Mouse (Mus musculus): ENCODE results near the gene Tecta.

The Tecta gene

DNA sequence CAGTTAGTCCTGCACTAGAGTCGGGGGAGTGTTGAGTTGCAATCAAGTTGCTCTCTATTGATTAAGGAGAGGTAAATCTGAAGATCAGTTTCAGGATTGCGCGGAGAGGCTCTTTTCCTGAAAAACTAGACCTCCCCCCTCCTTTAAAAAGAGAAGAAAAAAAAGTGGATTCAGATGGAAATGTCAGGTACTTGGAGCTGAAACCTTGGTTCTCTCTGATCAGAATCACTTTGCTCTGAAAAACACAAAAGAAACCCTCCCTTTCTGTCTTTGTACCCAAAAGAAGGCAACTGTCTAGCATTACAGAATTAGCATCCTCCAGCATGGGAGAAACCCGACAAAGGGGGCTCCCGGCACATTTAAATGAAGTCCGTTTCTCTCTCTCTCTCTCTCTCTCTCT lies at the start of gene Tecta:
Gene Tecta, minus strand, starts transcription at position 101 of the 400 bp plus-strand sequence.
- DNase-seq, result no peak

DNA sequence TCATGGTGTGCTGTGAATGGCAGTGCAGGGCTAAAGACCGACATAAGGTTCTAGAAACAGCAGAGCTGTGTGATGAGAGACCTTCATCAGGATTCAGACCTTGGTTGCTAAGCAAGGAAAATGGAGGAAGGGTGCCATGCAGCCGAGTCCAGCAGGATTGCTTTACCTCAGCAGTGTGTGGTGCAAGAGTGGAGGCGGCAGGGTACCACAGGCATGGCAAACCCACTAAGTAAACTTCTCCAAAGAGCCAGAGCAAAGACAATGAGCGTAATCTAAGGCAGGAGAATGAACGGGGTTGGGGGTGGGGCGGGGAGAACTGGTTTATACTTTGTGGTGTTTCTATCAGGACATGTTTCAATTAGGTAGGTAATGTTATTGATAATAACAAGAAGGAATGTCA lies 49.3 kb upstream of the Tecta start:
- DNase-seq, result no peak

GRCm38 (mm10) chr9:42442100-42442499 lies 42.4 kb upstream of the Tecta start:
- DNase-seq, result no peak

- DNase-seq, result no peak
These were observed 41.5 kb upstream of the Tecta start for GRCm38 (mm10) chr9:42441234-42441633.

GRCm38 (mm10) chr9:42439446-42439845 lies 39.7 kb upstream of the Tecta start:
- DNase-seq, result no peak

- DNase-seq, result no peak
These were observed 32.4 kb upstream of the Tecta start for GRCm38 (mm10) chr9:42432155-42432554.

GRCm38 (mm10) chr9:42431606-42432005 lies 31.9 kb upstream of the Tecta start:
- no peak for DNase-seq

DNA sequence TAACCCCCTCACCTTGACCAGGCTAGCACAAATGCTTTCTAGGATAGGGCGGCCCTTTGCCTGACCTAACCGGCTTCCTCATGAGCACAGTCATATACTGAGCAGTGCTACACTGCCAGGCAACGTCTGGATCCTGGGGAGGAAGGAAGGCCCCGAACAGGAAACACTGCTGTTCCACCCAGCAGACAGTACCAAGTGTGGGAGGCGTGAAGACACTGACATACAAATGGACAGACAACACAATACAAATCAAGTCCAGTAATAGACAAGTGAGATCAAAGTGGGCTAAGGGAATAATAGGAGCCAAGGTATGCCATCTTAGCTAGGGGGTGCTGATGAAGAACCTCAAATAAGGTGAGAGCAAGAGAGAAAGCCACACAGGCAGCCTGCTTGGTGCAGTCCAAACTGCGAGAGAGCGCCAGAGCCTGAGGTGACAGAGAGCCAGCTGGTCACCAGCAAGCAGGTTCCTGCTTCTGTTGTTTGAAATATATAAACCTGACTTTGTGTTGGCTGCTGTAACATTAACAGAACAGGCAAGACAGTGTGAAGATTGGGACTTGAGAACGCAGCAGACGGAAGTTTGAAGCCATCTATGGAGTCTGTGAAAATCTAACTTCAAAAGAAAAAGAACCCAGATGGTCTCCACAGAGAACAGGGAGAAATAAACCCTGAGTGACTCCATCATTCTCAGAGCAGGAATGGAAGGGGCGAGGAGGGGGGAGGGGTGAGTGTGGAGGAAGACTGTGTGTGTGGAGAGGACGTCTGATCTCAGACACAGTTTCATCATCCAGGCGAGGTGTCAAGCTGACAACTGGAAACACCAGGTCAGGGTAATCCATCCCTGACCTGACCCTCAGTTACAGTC lies 28.6 kb upstream of the Tecta start:
- DNase-seq, result no peak

GRCm38 (mm10) chr9:42426661-42427358 lies 27.1 kb upstream of the Tecta start:
- no peak for DNase-seq

DNA sequence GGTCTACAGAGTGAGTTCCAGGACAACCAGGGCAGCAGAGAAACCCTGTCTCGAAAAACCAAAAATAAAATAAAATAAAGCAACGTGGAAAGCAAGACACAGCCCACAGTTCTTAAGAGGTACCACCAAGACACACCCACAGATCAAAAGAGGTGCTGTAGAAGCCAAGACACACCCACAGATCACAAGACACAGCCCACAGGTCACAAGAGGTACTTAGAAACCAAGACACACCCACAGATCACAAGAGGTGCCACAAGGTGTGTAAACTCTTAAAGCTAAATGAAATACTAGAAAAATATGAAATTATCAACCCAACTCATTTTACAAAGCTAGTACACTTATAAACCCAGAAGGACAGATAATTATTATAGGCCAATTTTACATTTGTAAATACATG lies 23.9 kb upstream of the Tecta start:
- DNase-seq, result no peak

GRCm38 (mm10) chr9:42419687-42420086 lies 20.0 kb upstream of the Tecta start:
- no peak for DNase-seq

GRCm38 (mm10) chr9:42418786-42419185 lies 19.1 kb upstream of the Tecta start:
- no peak for DNase-seq

GRCm38 (mm10) chr9:42417352-42417952 lies 17.7 kb upstream of the Tecta start:
- no peak for DNase-seq

- no peak for DNase-seq
These were observed 15.5 kb upstream of the Tecta start for GRCm38 (mm10) chr9:42415184-42415583.

- no peak for DNase-seq
These were observed 13.6 kb upstream of the Tecta start for GRCm38 (mm10) chr9:42413345-42413744.

GRCm38 (mm10) chr9:42411296-42411695 lies 11.6 kb upstream of the Tecta start:
- no peak for DNase-seq

- DNase-seq, result no peak
These were observed 6.0 kb upstream of the Tecta start for GRCm38 (mm10) chr9:42405736-42406135.

DNA sequence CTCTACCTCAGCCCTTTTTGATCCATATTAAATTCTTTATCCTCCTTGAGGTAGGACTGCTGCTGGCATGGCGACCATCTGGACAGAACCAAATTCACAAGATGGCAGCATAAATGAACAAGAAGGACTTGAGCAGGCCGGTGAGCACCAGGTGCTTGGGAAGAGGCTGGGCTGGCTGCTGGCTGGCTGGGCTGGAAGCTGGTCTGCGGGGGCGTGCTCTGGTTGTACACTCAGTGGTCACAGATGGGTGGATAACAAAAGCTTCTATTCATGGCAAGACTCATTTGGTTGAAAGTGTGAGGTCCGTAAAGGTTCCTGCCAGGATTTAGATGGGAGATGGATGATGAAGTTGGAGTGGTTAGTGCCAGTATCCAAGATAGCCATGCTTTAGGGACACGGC lies 1.8 kb upstream of the Tecta start:
- DNase-seq, result peak; percentile 43

DNA sequence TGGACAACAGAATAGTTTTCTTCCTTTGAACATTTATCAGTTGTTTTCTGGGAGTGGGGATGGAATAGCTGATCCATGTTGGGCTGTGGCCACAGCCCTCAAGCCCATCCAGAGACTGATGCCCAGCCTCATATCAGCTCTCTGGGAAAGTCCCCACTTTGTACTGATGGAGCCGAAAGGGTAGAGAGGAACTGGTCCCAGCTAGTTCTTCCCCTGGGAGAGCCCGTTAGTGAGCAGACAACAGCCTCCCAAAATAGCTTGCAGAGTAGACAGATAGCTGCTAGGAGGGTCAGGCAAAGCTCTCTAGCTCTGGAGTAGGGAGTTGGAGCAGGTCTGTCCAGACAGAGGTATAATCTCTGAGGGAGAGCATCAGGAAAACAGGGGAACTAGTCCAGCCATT lies 3.6 kb downstream of the Tecta start:
- no peak for DNase-seq

DNA sequence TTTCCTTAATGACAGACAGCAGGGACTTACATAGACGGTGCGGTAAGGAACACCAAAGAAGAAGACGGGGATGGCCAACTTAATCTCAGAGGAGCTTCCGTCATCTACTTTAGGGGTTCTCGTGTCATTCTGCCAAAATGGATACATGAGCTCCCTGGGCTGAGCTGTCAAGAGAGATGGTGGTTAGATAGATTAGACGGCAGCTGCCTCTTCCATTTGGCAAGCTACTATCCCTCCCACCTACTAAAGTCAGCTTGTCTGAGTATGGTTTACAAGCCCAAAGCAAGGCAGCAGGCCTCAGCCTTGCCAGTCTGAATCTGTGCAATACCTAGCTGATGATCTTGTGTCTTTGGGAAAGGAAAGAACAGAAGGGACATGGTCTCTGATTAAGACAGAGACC lies 4.8 kb downstream of the Tecta start:
- DNase-seq, result no peak

DNA sequence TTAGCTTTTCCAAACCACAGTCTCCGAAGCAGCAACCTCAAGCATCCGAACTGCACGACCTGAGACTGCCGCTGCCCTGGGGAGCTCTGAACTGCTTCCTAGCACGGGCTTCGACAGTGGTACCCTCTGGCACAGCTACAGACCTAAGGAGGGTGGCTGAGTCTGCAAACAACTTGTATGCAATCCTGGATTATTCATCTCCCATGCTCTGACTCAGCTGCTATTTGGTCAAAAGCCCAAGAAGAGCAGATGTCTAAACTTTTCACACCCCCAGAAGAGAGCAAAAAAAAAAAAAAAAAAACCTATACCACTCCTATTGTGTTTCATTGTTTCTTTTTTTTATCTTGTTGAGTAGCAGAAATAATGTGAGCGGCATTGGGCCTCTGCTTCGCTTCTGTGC lies 5.4 kb downstream of the Tecta start:
- no peak for DNase-seq

GRCm38 (mm10) chr9:42392927-42393326 lies 6.8 kb downstream of the Tecta start:
- no peak for DNase-seq

GRCm38 (mm10) chr9:42388490-42388889 lies 11.2 kb downstream of the Tecta start:
- no peak for DNase-seq

DNA sequence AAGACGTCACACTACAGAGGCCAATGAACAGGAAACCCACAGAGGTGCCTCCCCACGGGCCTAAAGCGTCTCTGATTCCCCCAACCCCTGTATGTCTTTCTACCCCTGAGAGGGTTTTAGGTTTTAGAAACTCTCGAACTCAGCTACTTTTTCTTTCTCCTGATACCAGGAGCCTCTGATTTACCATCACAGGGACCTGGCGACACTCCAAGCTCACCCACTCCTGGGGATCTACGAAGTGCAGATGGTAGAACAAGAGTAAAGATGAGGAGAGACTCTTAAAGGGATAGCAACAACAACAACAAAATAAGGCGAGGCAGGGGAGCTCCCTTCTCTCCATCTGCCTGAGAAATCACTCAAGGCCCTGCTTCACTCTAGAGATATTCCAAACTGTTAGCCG lies 12.7 kb downstream of the Tecta start:
- DNase-seq, result no peak

Data from right cerebral cortex, postnatal 25 days (tissue).